Comparison of ENCODE assay signal across 16 mouse cellular contexts in the genomic region with DNA sequence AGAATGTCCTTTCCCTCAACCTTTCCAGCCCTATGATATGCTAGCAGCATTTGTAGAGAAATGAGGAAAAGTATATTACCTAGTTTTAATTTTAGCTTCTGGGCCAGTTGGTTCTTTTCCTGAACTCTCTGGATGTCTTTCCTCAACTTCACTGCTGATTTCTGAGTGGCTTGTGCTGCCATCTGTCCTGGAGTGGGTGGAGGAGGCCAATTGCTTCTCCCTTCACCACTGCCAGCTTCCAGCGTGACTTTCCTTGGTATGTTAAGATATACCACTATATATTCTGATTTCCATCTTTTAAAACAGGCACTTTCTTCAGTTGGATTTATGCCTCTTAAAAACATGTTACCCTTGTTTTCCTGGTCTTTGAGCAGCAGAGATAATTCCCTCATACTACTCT.
"Had no signal": no experiment of that assay in that cellular context is flagged by ENCODE, and none has a peak within 500 bp of the region (broad histone marks: within the 10 kb centered on the region; RNA-seq: fewer than 3 reads in every experiment).

No protein-coding gene starts in this region.

- H3K27me3 ChIP-seq: lung, embryonic 15.5 days; megakaryocyte, embryonic 14.5 days; midbrain, embryonic 13.5 days; midbrain, embryonic 15.5 days; neural tube, embryonic 12.5 days had no signal

- DNase-seq: liver, postnatal 0 days; lung, adult 2 months; lung, postnatal 14 days; lung, postnatal 36 days; right cerebral cortex, postnatal 14 days; thymus, adult 18-20 months; thymus, postnatal 14 days; thymus, postnatal 36 days had no signal

- H3K9me3 ChIP-seq: lung, embryonic 15.5 days; megakaryocyte, embryonic 14.5 days; midbrain, embryonic 13.5 days; midbrain, embryonic 15.5 days; neural tube, embryonic 12.5 days had no signal

- H3K4me2 ChIP-seq: lung, embryonic 15.5 days; midbrain, embryonic 11.5 days; midbrain, embryonic 13.5 days; midbrain, embryonic 15.5 days; neural tube, embryonic 12.5 days had no signal

- H3K27ac ChIP-seq: lung, embryonic 15.5 days; macrophage; midbrain, embryonic 13.5 days; midbrain, embryonic 15.5 days; neural tube, embryonic 12.5 days had no signal

- H3K4me3 ChIP-seq: lung, embryonic 15.5 days; megakaryocyte, embryonic 14.5 days; midbrain, embryonic 13.5 days; midbrain, embryonic 15.5 days; neural tube, embryonic 12.5 days had no signal

- ATAC-seq: liver, postnatal 0 days; lung, postnatal 0 days; midbrain, embryonic 13.5 days; midbrain, embryonic 15.5 days had no signal

- H3K4me1 ChIP-seq: lung, embryonic 15.5 days; midbrain, embryonic 13.5 days; midbrain, embryonic 15.5 days; neural tube, embryonic 12.5 days had no signal

- H3K9ac ChIP-seq: liver, postnatal 0 days; lung, embryonic 15.5 days; midbrain, embryonic 13.5 days; midbrain, embryonic 15.5 days; neural tube, embryonic 12.5 days had no signal

- H3K36me3 ChIP-seq: midbrain, embryonic 15.5 days had no signal
